In the genomic region with DNA sequence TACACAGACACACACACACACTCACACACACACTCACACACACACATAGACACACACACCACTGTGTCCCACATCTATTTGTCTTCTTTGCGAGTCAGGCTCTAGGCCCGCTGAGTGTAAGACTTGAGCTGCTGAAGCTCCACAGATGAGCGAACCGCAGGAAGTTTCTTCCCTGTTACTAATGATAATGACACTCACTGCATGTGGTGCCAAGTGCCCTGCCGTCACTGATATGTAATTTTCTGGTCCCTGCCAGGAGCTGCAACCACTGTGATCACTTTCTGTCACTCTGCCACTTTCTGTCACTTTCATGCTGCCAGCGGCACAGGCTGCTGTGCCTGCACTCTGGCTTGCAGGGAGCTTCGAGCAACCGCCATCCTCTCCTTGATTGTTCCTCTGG, we compare ENCODE assay signal across 14 mouse cellular contexts. TPM values are rescaled to one million over a fixed set of nuclear protein-coding genes. Genes with fewer than 3 reads are reported as not detected.
DNase-seq lines count a peak whose midpoint lies in the region; ATAC-seq and TF ChIP-seq lines count a peak whose summit lies in the region.
"Had no signal": no experiment of that assay in that cellular context is flagged by ENCODE, and none has a peak within 500 bp of the region (broad histone marks: within the 10 kb centered on the region; RNA-seq: fewer than 3 reads in every experiment).

No protein-coding gene starts in this region.

- no peaks in the 10 kb centered on the region for H3K36me3 ChIP-seq in embryonic facial prominence, embryonic 14.5 days (ENCODE audit: control insufficient read depth, insufficient read depth, low read length)
- H3K36me3 ChIP-seq in embryonic facial prominence, embryonic 10.5 days (replicated peaks), result no peaks in the 10 kb centered on the region
- H3K36me3 ChIP-seq in testis, adult 2 months (ENCODE audit: control insufficient read depth, insufficient read depth, low read length), result no peaks in the 10 kb centered on the region
- H3K36me3 ChIP-seq: embryonic facial prominence, embryonic 15.5 days; limb, embryonic 13.5 days; lung, embryonic 15.5 days; midbrain, embryonic 15.5 days had no signal

- no peak overlapping the region for H3K4me2 ChIP-seq in embryonic facial prominence, embryonic 14.5 days (ENCODE audit: low read depth, low read length)
- H3K4me2 ChIP-seq: embryonic facial prominence, embryonic 15.5 days; limb, embryonic 13.5 days; lung, embryonic 15.5 days; midbrain, embryonic 15.5 days had no signal

- H3K9me3 ChIP-seq in embryonic facial prominence, embryonic 14.5 days (ENCODE audit: control insufficient read depth, low read length), result no peaks in the 10 kb centered on the region
- H3K9me3 ChIP-seq in embryonic facial prominence, embryonic 10.5 days, result no peaks in the 10 kb centered on the region
- H3K9me3 ChIP-seq: embryonic facial prominence, embryonic 15.5 days; limb, embryonic 13.5 days; lung, embryonic 15.5 days; midbrain, embryonic 15.5 days had no signal

- DNase-seq in embryonic facial prominence, embryonic 14.5 days (ENCODE audit: low spot score), result peak; percentile 11
- DNase-seq in embryonic facial prominence, embryonic 10.5 days (ENCODE audit: low spot score), result no peak
- DNase-seq in heart, postnatal 4 days, result peak; percentile 21
- DNase-seq in heart, adult 11 months, result no peak
- DNase-seq in testis, postnatal 14 days (ENCODE audit: low spot score), result no peak
- DNase-seq in ovary, adult 18-20 months (ENCODE audit: low spot score), result no peak
- DNase-seq in layer of hippocampus, adult 2 months (ENCODE audit: low spot score in 2 of 2), result no peak
- DNase-seq: cerebellum, adult 2 months had no signal

- H3K4me3 ChIP-seq in embryonic facial prominence, embryonic 14.5 days (ENCODE audit: low read depth, low read length), result no peak overlapping the region
- no peak overlapping the region for H3K4me3 ChIP-seq in embryonic facial prominence, embryonic 10.5 days
- peak overlapping the region; percentile 73 for H3K4me3 ChIP-seq in testis, adult 2 months (ENCODE audit: control insufficient read depth, low read depth, low read length)
- H3K4me3 ChIP-seq in layer of hippocampus, adult 2 months, result no peak overlapping the region
- H3K4me3 ChIP-seq: embryonic facial prominence, embryonic 15.5 days; limb, embryonic 13.5 days; lung, embryonic 15.5 days; midbrain, embryonic 15.5 days had no signal

- 48% methylated on average over 8 of the region's 8 CpGs for WGBS in embryonic facial prominence, embryonic 14.5 days
- WGBS in embryonic facial prominence, embryonic 10.5 days, result 51% methylated on average over 8 of the region's 8 CpGs

- no peak for TF ChIP-seq POLR2A in testis, adult 2 months (IDR thresholded peaks at IDR 0.05; ENCODE audit: control insufficient read depth, low read depth, low read length)

- H3K27ac ChIP-seq in embryonic facial prominence, embryonic 14.5 days (replicated peaks; ENCODE audit: low read depth, low read length), result no peak overlapping the region
- no peak overlapping the region for H3K27ac ChIP-seq in embryonic facial prominence, embryonic 10.5 days (replicated peaks)
- H3K27ac ChIP-seq in testis, adult 2 months (ENCODE audit: control insufficient read depth, insufficient read depth, low read depth, low read length), result no peak overlapping the region
- no peak overlapping the region for H3K27ac ChIP-seq in layer of hippocampus, adult 2 months
- H3K27ac ChIP-seq: embryonic facial prominence, embryonic 15.5 days; limb, embryonic 13.5 days; lung, embryonic 15.5 days; midbrain, embryonic 15.5 days had no signal

- ATAC-seq in embryonic facial prominence, embryonic 14.5 days (ENCODE audit: low read depth), result no peak
- ATAC-seq: midbrain, embryonic 15.5 days had no signal

- no peaks in the 10 kb centered on the region for H3K4me1 ChIP-seq in embryonic facial prominence, embryonic 14.5 days (ENCODE audit: control insufficient read depth, insufficient read depth, low read length)
- peaks cover 42% of the 10 kb centered on the region for H3K4me1 ChIP-seq in embryonic facial prominence, embryonic 10.5 days
- H3K4me1 ChIP-seq in testis, adult 2 months (ENCODE audit: control insufficient read depth, insufficient read depth, low read length), result peaks cover 2% of the 10 kb centered on the region; the same call in 1 of the 2 replicates
- H3K4me1 ChIP-seq: embryonic facial prominence, embryonic 15.5 days; lung, embryonic 15.5 days; midbrain, embryonic 15.5 days had no signal

- H3K27me3 ChIP-seq in embryonic facial prominence, embryonic 14.5 days (replicated peaks; ENCODE audit: control insufficient read depth, insufficient read depth, low read length), result peaks cover 28% of the 10 kb centered on the region
- H3K27me3 ChIP-seq in embryonic facial prominence, embryonic 10.5 days (replicated peaks; ENCODE audit: low read depth, poor library complexity, severe bottlenecking), result peaks cover 43% of the 10 kb centered on the region
- no peaks in the 10 kb centered on the region for H3K27me3 ChIP-seq in testis, adult 2 months (ENCODE audit: control insufficient read depth, insufficient read depth, low read length)

- no peak overlapping the region for H3K9ac ChIP-seq in embryonic facial prominence, embryonic 14.5 days (ENCODE audit: low read depth, low read length)
- H3K9ac ChIP-seq: embryonic facial prominence, embryonic 15.5 days; limb, embryonic 13.5 days; lung, embryonic 15.5 days; midbrain, embryonic 15.5 days had no signal

- TF ChIP-seq CTCF in testis, adult 2 months (IDR thresholded peaks at IDR 0.05; ENCODE audit: control insufficient read depth, insufficient read depth, insufficient replicate concordance, low read depth, low read length), result no peak
- no peak for TF ChIP-seq CTCF in layer of hippocampus, adult 2 months (conservative IDR thresholded peaks at IDR 0.05)

RNA-seq across cellular contexts. Expression of a gene that starts 6.1 kb away (rescaled TPM):
- 1.9 and 2.0 TPM in 2 replicates for polyA plus RNA-seq in embryonic facial prominence, embryonic 14.5 days (2014; fragmentation: Nextera tagmentation; extraction: Ambion mirVana)
- 0.71 and 0.77 TPM in 2 replicates for polyA plus RNA-seq in embryonic facial prominence, embryonic 10.5 days (2016; fragmentation: Nextera tagmentation; extraction: Ambion mirVana)
- total RNA-seq in heart, postnatal 4 days (2021), result not detected
- 0.38 and 1.2 TPM in 2 replicates for polyA plus RNA-seq in testis, adult 2 months (2012; rRNA removed)
- under 1 TPM; 0.27 to 0.38 TPM for total RNA-seq in layer of hippocampus, adult 2 months (2021)
- total RNA-seq: heart, postnatal 14 days had no signal
- polyA plus RNA-seq: lung, embryonic 15.5 days; midbrain, embryonic 15.5 days had no signal

RNA-seq across cellular contexts. Expression of a gene that starts 31.8 kb away (rescaled TPM):
- 5.9 and 6.4 TPM in 2 replicates for polyA plus RNA-seq in embryonic facial prominence, embryonic 14.5 days (2014; fragmentation: Nextera tagmentation; extraction: Ambion mirVana)
- polyA plus RNA-seq in embryonic facial prominence, embryonic 10.5 days (2016; fragmentation: Nextera tagmentation; extraction: Ambion mirVana), result 5.4 and 5.7 TPM in 2 replicates
- total RNA-seq in heart, postnatal 4 days (2021), result 10 to 100 TPM; 16.1 to 16.9 TPM
- polyA plus RNA-seq in testis, adult 2 months (2012; rRNA removed), result 1.6 TPM in 2 replicates
- 10 to 100 TPM; 26.6 to 28.2 TPM for total RNA-seq in layer of hippocampus, adult 2 months (2021)

Comparison
In these comparisons a context has a peak if more than half of its experiments do, and no peak if none do; other contexts are left out.
1. DNase-seq: peak in embryonic facial prominence, embryonic 14.5 days (single experiment) and heart, postnatal 4 days (single experiment); none in embryonic facial prominence, embryonic 10.5 days (single experiment), heart, adult 11 months (single experiment), testis, postnatal 14 days (single experiment), ovary, adult 18-20 months (single experiment) and layer of hippocampus, adult 2 months (0 of 2).